Mouse (Mus musculus) telencephalon, adult 2 months (tissue): Measurements from ENCODE around the gene Crb3.

Experiments used
- DNase-seq: peaks from one replicate; pipeline ENCODE4 v3.0.0-alpha.2; 2011; ENCODE audit warnings: low read depth, low spot score

Gene Crb3

GRCm38 (mm10) chr17:57062011-57062521, 3.2 kb downstream of the Crb3 start:
- DNase-seq: no peak

GRCm38 (mm10) chr17:57062548-57062947, 3.6 kb downstream of the Crb3 start:
- DNase-seq: no peak

GRCm38 (mm10) chr17:57063031-57063430, 4.1 kb downstream of the Crb3 start:
- no peak for DNase-seq

GRCm38 (mm10) chr17:57066908-57067307, 8.0 kb downstream of the Crb3 start:
- DNase-seq: no peak

- no peak for DNase-seq
These were observed 11.4 kb downstream of the Crb3 start for GRCm38 (mm10) chr17:57070272-57070671.

GRCm38 (mm10) chr17:57070699-57071098, 11.8 kb downstream of the Crb3 start:
- no peak for DNase-seq

DNA sequence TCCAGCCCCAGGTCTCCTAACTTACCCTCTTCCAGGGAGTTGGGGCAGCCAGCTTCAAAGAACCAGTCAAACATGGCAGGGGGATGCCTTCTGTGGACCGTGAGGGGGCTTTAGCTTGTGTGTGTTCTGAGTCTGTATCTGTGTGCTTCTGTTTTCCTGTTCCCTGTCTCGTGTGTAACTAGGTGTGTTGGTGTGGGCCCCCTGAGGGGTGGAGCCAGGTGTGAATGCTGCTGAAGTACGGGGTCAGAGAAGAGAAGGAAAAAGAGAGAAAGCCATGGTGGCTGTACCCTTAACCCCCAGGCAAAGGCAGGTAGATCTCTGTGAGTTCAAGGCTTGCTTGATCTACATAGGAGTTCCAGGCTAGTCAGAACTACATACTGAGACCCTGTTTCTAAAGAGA, 18.0 kb downstream of the Crb3 start:
- no peak for DNase-seq

GRCm38 (mm10) chr17:57078336-57078735, 19.4 kb downstream of the Crb3 start, which contains the start of gene Dennd1c:
Gene Dennd1c (minus strand): TSS chr17:57078514.
- DNase-seq: no peak

GRCm38 (mm10) chr17:57079919-57080318, 21.0 kb downstream of the Crb3 start:
- no peak for DNase-seq

DNA sequence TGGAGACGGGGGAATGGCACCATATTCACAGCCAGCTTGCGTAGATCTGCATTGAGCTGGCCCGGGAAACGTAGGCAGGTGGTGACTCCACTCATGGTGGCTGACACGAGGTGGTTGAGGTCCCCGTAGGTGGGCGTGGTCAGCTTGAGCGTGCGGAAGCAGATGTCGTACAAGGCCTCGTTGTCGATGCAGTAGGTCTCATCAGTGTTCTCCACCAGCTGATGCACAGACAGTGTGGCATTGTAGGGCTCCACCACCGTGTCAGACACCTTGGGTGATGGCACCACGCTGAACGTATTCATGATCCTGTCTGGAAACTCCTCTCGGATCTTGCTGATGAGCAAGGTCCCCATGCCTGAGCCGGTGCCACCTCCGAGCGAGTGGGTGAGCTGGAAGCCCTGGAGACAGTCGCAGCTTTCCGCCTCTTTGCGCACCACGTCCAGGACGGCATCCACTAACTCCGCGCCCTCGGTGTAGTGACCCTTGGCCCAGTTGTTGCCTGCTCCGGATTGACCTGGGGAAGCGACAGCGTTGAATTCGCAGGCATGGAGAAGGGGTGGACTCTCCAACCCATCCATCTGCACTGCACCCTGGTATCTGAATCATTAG, 22.4 kb downstream of the Crb3 start:
- DNase-seq: no peak

- no peak for DNase-seq
These were observed 23.6 kb downstream of the Crb3 start for GRCm38 (mm10) chr17:57082481-57082880.

GRCm38 (mm10) chr17:57085970-57086757, 27.3 kb downstream of the Crb3 start:
- no peak for DNase-seq

DNA sequence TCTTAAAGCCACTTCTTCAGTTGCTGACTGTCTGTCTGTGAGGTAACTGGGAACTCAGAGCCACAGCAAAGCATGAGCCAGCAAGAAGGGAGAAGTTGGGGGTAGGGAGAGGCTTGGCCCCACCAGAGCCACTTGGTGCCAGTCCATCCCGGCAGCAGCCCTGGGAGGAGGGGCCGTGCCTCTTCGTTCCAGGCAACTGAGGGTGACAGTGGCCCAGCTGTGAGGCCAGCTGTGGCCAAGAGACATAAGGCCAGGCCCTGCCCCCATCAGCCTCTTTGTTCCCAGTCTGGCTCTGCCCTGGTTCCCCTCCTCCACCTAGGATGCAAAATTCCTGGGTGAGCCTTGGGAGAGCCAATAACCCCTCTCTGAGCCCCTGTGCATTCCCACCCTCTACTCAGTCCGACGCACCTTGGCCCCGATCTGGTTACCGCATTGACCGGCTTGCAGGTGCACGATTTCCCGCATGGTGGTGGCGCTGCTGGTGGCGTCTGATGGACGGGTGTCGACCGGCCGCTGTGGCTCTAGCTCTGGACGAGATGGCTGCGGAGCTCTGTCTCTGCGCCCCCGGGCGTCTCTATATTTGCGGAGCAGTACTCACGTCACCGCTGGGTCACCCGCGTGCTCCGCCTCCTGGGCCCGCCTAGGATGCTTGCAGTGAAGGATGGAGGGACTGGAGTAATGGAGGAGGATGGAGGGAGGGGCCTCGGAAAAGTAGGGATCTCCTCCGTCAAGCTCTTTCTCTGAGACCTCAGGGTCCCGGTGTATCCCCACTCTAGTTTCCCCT, 28.3 kb downstream of the Crb3 start, which contains the start of gene Tubb4a:
Gene Tubb4a, minus strand, starts transcription at position 734 of the 784 bp plus-strand sequence.
- peak; percentile 83 for DNase-seq

DNA sequence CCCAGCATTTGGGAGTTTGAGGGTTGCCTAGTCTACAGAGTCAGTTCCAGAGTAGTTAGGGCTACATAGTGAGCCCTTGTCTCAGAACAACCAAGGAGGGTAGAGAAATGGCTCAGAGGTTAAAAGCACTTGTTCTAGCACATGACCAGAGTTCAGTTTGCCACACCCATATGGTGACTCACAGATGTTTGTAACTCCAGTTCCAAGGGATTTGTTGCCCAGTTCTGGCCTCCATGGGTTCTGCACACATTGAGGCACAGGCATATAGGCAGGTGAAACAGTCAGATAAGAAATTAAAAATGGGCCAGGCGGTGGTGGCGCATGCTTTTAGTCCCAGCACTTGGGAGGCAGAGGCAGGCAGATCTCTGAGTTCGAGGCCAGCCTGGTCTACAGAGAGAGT, 35.3 kb downstream of the Crb3 start:
- no peak for DNase-seq

GRCm38 (mm10) chr17:57095855-57096622, 37.1 kb downstream of the Crb3 start:
- no peak for DNase-seq

DNA sequence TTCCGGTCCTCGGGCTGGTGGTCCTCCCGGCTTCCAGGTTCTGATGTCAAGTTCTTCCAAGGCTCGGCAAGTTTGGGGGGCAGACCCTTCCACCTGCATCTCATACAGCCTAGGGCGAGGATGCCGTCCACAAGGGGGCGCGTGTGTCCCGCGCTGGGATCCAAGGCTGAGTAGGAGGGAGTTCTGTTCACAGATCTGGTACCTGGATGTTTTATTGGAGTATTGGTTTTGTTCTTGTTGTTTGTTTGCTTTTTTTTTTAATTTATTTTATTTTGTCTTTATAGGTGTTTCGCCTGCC, 37.7 kb downstream of the Crb3 start:
- no peak for DNase-seq

GRCm38 (mm10) chr17:57098321-57098720, 39.4 kb downstream of the Crb3 start:
- no peak for DNase-seq

- DNase-seq: no peak
These were observed 40.9 kb downstream of the Crb3 start for GRCm38 (mm10) chr17:57099629-57100325.

- DNase-seq: no peak
These were observed 43.4 kb downstream of the Crb3 start for GRCm38 (mm10) chr17:57102276-57102675.

DNA sequence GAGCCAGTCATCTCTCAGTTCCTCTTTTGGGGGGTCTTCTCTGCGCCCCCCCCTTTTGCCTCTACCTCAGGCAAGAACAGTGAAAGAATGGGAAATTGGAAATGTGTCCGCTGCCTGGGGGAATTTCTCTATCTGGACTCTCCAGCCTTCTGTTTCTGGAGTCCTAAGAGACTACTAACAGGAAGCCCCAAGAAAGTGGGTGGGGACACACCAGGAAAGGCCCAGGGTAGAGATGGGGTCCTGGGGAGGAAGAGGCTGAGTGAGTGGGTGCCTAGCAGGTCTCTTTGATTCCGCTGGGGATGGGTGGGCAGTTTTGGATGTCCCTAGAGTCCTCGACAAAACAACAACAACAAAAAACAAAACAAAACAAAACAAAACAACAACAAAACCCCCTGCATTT, 45.6 kb downstream of the Crb3 start:
- DNase-seq: no peak
